In the genomic region with DNA sequence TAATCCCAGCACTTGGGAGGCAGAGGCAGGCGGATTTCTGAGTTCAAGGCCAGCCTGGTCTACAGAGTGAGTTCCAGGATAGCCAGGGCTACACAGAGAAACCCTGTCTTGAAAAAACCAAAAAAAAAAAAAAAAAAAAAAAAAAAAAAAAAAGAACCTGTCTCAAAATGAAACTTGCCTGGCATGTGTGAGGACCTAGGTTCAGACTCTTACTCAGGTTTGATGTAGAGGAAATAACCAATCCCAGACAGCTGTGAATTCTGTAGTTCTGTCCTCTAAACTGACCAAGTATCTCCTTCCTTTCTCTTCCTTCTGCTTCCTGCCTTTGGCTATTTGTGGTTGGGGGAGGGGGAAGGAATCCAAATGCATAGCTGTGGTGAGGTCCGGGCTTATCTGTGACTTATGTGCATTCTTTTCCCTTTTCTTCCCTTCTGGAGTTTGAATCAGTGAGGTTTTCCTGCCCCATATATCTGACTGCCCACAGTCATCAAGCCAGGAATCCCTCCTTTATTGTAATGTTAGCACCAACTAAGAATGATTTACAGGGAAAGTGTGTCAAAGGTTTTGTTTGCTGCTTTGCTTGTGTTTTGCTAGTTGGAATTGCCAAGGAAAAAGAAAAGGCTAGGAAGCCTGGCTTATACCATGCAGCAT, we compare ENCODE assay signal across 11 mouse cellular contexts. TPM values are rescaled to one million over a fixed set of nuclear protein-coding genes. Genes with fewer than 3 reads are reported as not detected.
DNase-seq lines count a peak whose midpoint lies in the region; ATAC-seq and TF ChIP-seq lines count a peak whose summit lies in the region.
"Had no signal": no experiment of that assay in that cellular context is flagged by ENCODE, and none has a peak within 500 bp of the region (broad histone marks: within the 10 kb centered on the region; RNA-seq: fewer than 3 reads in every experiment).

No protein-coding gene starts in this region.

- no peak for ATAC-seq in embryonic facial prominence, embryonic 15.5 days (ENCODE audit: insufficient number of reproducible peaks, low FRiP score, low TSS enrichment, low read depth)
- no peak for ATAC-seq in liver, embryonic 13.5 days (ENCODE audit: low read depth)
- ATAC-seq in granulocyte monocyte progenitor cell, adult 5-6 weeks (replicated peaks; ENCODE audit: poor library complexity, severe bottlenecking) = 0 out of 2 replicates have a peak, but pooled peaks have one; percentile 27
- ATAC-seq in stomach, embryonic 15.5 days (ENCODE audit: insufficient read depth, low FRiP score, low read depth) = no peak
- no peak for ATAC-seq in midbrain, postnatal 0 days (ENCODE audit: low FRiP score)

- no peak overlapping the region for H3K4me3 ChIP-seq in embryonic facial prominence, embryonic 15.5 days (replicated peaks)
- H3K4me3 ChIP-seq in embryonic facial prominence, embryonic 10.5 days = no peak overlapping the region
- no peak overlapping the region for H3K4me3 ChIP-seq in liver, embryonic 13.5 days (replicated peaks)
- H3K4me3 ChIP-seq in stomach, embryonic 15.5 days (replicated peaks) = no peak overlapping the region
- no peak overlapping the region for H3K4me3 ChIP-seq in midbrain, postnatal 0 days (ENCODE audit: low read depth, low read length)
- H3K4me3 ChIP-seq: megakaryocyte, embryonic 14.5 days had no signal

- H3K27me3 ChIP-seq in embryonic facial prominence, embryonic 15.5 days = no peaks in the 10 kb centered on the region
- no peaks in the 10 kb centered on the region for H3K27me3 ChIP-seq in embryonic facial prominence, embryonic 10.5 days (replicated peaks; ENCODE audit: low read depth, poor library complexity, severe bottlenecking)
- no peaks in the 10 kb centered on the region for H3K27me3 ChIP-seq in liver, embryonic 13.5 days
- H3K27me3 ChIP-seq in stomach, embryonic 15.5 days (replicated peaks) = no peaks in the 10 kb centered on the region
- no peaks in the 10 kb centered on the region for H3K27me3 ChIP-seq in midbrain, postnatal 0 days (ENCODE audit: insufficient read depth, low read length)
- H3K27me3 ChIP-seq: megakaryocyte, embryonic 14.5 days had no signal

- peaks cover 30% of the 10 kb centered on the region for H3K36me3 ChIP-seq in embryonic facial prominence, embryonic 15.5 days
- H3K36me3 ChIP-seq in embryonic facial prominence, embryonic 10.5 days (replicated peaks) = peaks cover 77% of the 10 kb centered on the region
- peaks cover 80% of the 10 kb centered on the region for H3K36me3 ChIP-seq in liver, embryonic 13.5 days
- peaks cover 17% of the 10 kb centered on the region for H3K36me3 ChIP-seq in stomach, embryonic 15.5 days
- peaks cover 8% of the 10 kb centered on the region; the same call in 1 of the 2 replicates for H3K36me3 ChIP-seq in midbrain, postnatal 0 days (ENCODE audit: insufficient read depth, low read length)

- peak overlapping the region; percentile 41; the same call in 1 of the 2 replicates for H3K27ac ChIP-seq in embryonic facial prominence, embryonic 15.5 days (replicated peaks)
- H3K27ac ChIP-seq in embryonic facial prominence, embryonic 10.5 days (replicated peaks) = no peak overlapping the region
- peak overlapping the region; percentile 8; the same call in 1 of the 2 replicates for H3K27ac ChIP-seq in liver, embryonic 13.5 days
- 0 out of 2 replicates have a peak overlapping the region, but pooled peaks have one; percentile 18 for H3K27ac ChIP-seq in stomach, embryonic 15.5 days
- no peak overlapping the region for H3K27ac ChIP-seq in midbrain, postnatal 0 days (ENCODE audit: low read depth, low read length)

- WGBS in embryonic facial prominence, embryonic 15.5 days = 52% methylated on average over 2 of the region's 2 CpGs
- 85% methylated on average over 2 of the region's 2 CpGs for WGBS in embryonic facial prominence, embryonic 10.5 days
- 35% methylated on average over 2 of the region's 2 CpGs for WGBS in liver, embryonic 13.5 days (ENCODE audit: insufficient replicate concordance)
- WGBS in stomach, embryonic 15.5 days = 50% methylated on average over 2 of the region's 2 CpGs
- WGBS in midbrain, postnatal 0 days = 88% methylated on average over 2 of the region's 2 CpGs

- H3K9me3 ChIP-seq in embryonic facial prominence, embryonic 15.5 days (replicated peaks) = no peaks in the 10 kb centered on the region
- H3K9me3 ChIP-seq in embryonic facial prominence, embryonic 10.5 days = no peaks in the 10 kb centered on the region
- no peaks in the 10 kb centered on the region for H3K9me3 ChIP-seq in liver, embryonic 13.5 days (replicated peaks)
- H3K9me3 ChIP-seq in stomach, embryonic 15.5 days = no peaks in the 10 kb centered on the region
- H3K9me3 ChIP-seq in midbrain, postnatal 0 days (ENCODE audit: low read length) = no peaks in the 10 kb centered on the region
- H3K9me3 ChIP-seq: megakaryocyte, embryonic 14.5 days had no signal

- DNase-seq in embryonic facial prominence, embryonic 10.5 days (ENCODE audit: low spot score) = no peak
- DNase-seq in liver, embryonic 13.5 days = no peak
- DNase-seq in liver = no peak
- DNase-seq in midbrain, postnatal 0 days (ENCODE audit: low spot score) = no peak
- DNase-seq in frontal cortex, adult 2 months (ENCODE audit: extremely low spot score in 1 of 2, low spot score in 1 of 2) = no peak
- DNase-seq: cerebellum, postnatal 14 days; retina, postnatal 1 day had no signal

- TF ChIP-seq CTCF in midbrain, postnatal 0 days (IDR thresholded peaks at IDR 0.05) = no peak

- H3K4me2 ChIP-seq in embryonic facial prominence, embryonic 15.5 days (replicated peaks) = no peak overlapping the region
- no peak overlapping the region for H3K4me2 ChIP-seq in liver, embryonic 13.5 days
- no peak overlapping the region for H3K4me2 ChIP-seq in stomach, embryonic 15.5 days
- no peak overlapping the region for H3K4me2 ChIP-seq in midbrain, postnatal 0 days (ENCODE audit: low read depth, low read length, poor library complexity, severe bottlenecking)

- H3K9ac ChIP-seq in embryonic facial prominence, embryonic 15.5 days = no peak overlapping the region
- H3K9ac ChIP-seq in liver, embryonic 13.5 days = no peak overlapping the region
- no peak overlapping the region for H3K9ac ChIP-seq in stomach, embryonic 15.5 days
- no peak overlapping the region for H3K9ac ChIP-seq in midbrain, postnatal 0 days (replicated peaks; ENCODE audit: low read length, poor library complexity, severe bottlenecking)

- H3K4me1 ChIP-seq in embryonic facial prominence, embryonic 15.5 days = 0 out of 2 replicates have a peak, but pooled peaks cover 3% of the 10 kb centered on the region
- H3K4me1 ChIP-seq in embryonic facial prominence, embryonic 10.5 days = no peaks in the 10 kb centered on the region
- H3K4me1 ChIP-seq in liver, embryonic 13.5 days (replicated peaks) = peaks cover 25% of the 10 kb centered on the region
- no peaks in the 10 kb centered on the region for H3K4me1 ChIP-seq in stomach, embryonic 15.5 days
- no peaks in the 10 kb centered on the region for H3K4me1 ChIP-seq in midbrain, postnatal 0 days (ENCODE audit: insufficient read depth, low read length)

RNA-seq across cellular contexts. Expression of a gene that starts 8.4 kb away (rescaled TPM):
- polyA plus RNA-seq in embryonic facial prominence, embryonic 15.5 days (2015; fragmentation: Nextera tagmentation; extraction: Ambion mirVana) = 105 and 112 TPM in 2 replicates
- 112 and 114 TPM in 2 replicates for polyA plus RNA-seq in embryonic facial prominence, embryonic 10.5 days (2016; fragmentation: Nextera tagmentation; extraction: Ambion mirVana)
- 37.1 and 41.6 TPM in 2 replicates for polyA plus RNA-seq in liver, embryonic 13.5 days (2015; fragmentation: Nextera tagmentation; extraction: Ambion mirVana)
- 23.8 and 31.7 TPM in 2 replicates for total RNA-seq in granulocyte monocyte progenitor cell, adult 5-6 weeks (2014; fragmentation: Nextera tagmentation)
- 33.2 and 38.1 TPM in 2 replicates for total RNA-seq in granulocyte monocyte progenitor cell, adult 5-6 weeks (2017)
- 108 and 116 TPM in 2 replicates for polyA plus RNA-seq in stomach, embryonic 15.5 days (2015; fragmentation: Nextera tagmentation; extraction: Ambion mirVana)
- 79.5 and 90.1 TPM in 2 replicates for total RNA-seq in midbrain, postnatal 0 days (2014; rRNA removed)
- polyA plus RNA-seq in midbrain, postnatal 0 days (2015; fragmentation: Nextera tagmentation; extraction: Ambion mirVana) = 71.6 and 75.0 TPM in 2 replicates
- 83.6 and 84.2 TPM in 2 replicates for polyA plus RNA-seq in frontal cortex, adult 2 months (2012; rRNA removed)

RNA-seq across cellular contexts. Expression of a gene that starts 37.2 kb away (rescaled TPM):
- polyA plus RNA-seq in embryonic facial prominence, embryonic 15.5 days (2015; fragmentation: Nextera tagmentation; extraction: Ambion mirVana) = 56.1 and 65.3 TPM in 2 replicates
- polyA plus RNA-seq in embryonic facial prominence, embryonic 10.5 days (2016; fragmentation: Nextera tagmentation; extraction: Ambion mirVana) = 19.3 and 22.3 TPM in 2 replicates
- polyA plus RNA-seq in liver, embryonic 13.5 days (2015; fragmentation: Nextera tagmentation; extraction: Ambion mirVana) = 18.3 and 23.0 TPM in 2 replicates
- 21.2 and 22.1 TPM in 2 replicates for total RNA-seq in granulocyte monocyte progenitor cell, adult 5-6 weeks (2014; fragmentation: Nextera tagmentation)
- 9.7 and 14.8 TPM in 2 replicates for total RNA-seq in granulocyte monocyte progenitor cell, adult 5-6 weeks (2017)
- polyA plus RNA-seq in stomach, embryonic 15.5 days (2015; fragmentation: Nextera tagmentation; extraction: Ambion mirVana) = 55.5 and 56.4 TPM in 2 replicates
- total RNA-seq in midbrain, postnatal 0 days (2014; rRNA removed) = 19.3 and 22.8 TPM in 2 replicates
- polyA plus RNA-seq in midbrain, postnatal 0 days (2015; fragmentation: Nextera tagmentation; extraction: Ambion mirVana) = 7.7 and 7.8 TPM in 2 replicates
- polyA plus RNA-seq in frontal cortex, adult 2 months (2012; rRNA removed) = 15.8 and 19.3 TPM in 2 replicates

RNA-seq across cellular contexts. Expression of a gene that starts 45.2 kb away (rescaled TPM):
- 742 and 749 TPM in 2 replicates for polyA plus RNA-seq in embryonic facial prominence, embryonic 15.5 days (2015; fragmentation: Nextera tagmentation; extraction: Ambion mirVana)
- 1,280 and 1,286 TPM in 2 replicates for polyA plus RNA-seq in embryonic facial prominence, embryonic 10.5 days (2016; fragmentation: Nextera tagmentation; extraction: Ambion mirVana)
- polyA plus RNA-seq in liver, embryonic 13.5 days (2015; fragmentation: Nextera tagmentation; extraction: Ambion mirVana) = 325 and 423 TPM in 2 replicates
- 470 and 493 TPM in 2 replicates for total RNA-seq in granulocyte monocyte progenitor cell, adult 5-6 weeks (2014; fragmentation: Nextera tagmentation)
- 364 and 374 TPM in 2 replicates for total RNA-seq in granulocyte monocyte progenitor cell, adult 5-6 weeks (2017)
- polyA plus RNA-seq in stomach, embryonic 15.5 days (2015; fragmentation: Nextera tagmentation; extraction: Ambion mirVana) = 701 and 790 TPM in 2 replicates
- total RNA-seq in midbrain, postnatal 0 days (2014; rRNA removed) = 341 and 436 TPM in 2 replicates
- 1,643 and 1,657 TPM in 2 replicates for polyA plus RNA-seq in midbrain, postnatal 0 days (2015; fragmentation: Nextera tagmentation; extraction: Ambion mirVana)
- 1,066 and 1,088 TPM in 2 replicates for polyA plus RNA-seq in frontal cortex, adult 2 months (2012; rRNA removed)

RNA-seq across cellular contexts. Expression of a gene that starts 56.7 kb away (rescaled TPM):
- polyA plus RNA-seq in embryonic facial prominence, embryonic 15.5 days (2015; fragmentation: Nextera tagmentation; extraction: Ambion mirVana) = 25.7 and 31.9 TPM in 2 replicates
- 16.5 and 19.0 TPM in 2 replicates for polyA plus RNA-seq in embryonic facial prominence, embryonic 10.5 days (2016; fragmentation: Nextera tagmentation; extraction: Ambion mirVana)
- polyA plus RNA-seq in liver, embryonic 13.5 days (2015; fragmentation: Nextera tagmentation; extraction: Ambion mirVana) = 12.9 and 13.9 TPM in 2 replicates
- total RNA-seq in granulocyte monocyte progenitor cell, adult 5-6 weeks (2014; fragmentation: Nextera tagmentation) = 37.3 and 40.0 TPM in 2 replicates
- total RNA-seq in granulocyte monocyte progenitor cell, adult 5-6 weeks (2017) = 26.0 and 35.6 TPM in 2 replicates
- 18.9 and 20.2 TPM in 2 replicates for polyA plus RNA-seq in stomach, embryonic 15.5 days (2015; fragmentation: Nextera tagmentation; extraction: Ambion mirVana)
- 50.0 and 50.2 TPM in 2 replicates for total RNA-seq in midbrain, postnatal 0 days (2014; rRNA removed)
- 43.7 and 49.9 TPM in 2 replicates for polyA plus RNA-seq in midbrain, postnatal 0 days (2015; fragmentation: Nextera tagmentation; extraction: Ambion mirVana)
- polyA plus RNA-seq in frontal cortex, adult 2 months (2012; rRNA removed) = 57.2 and 66.7 TPM in 2 replicates

Comparison
In these comparisons a context has a peak if more than half of its experiments do, and no peak if none do; other contexts are left out.
1. H3K27ac ChIP-seq: peak in embryonic facial prominence, embryonic 15.5 days (single experiment), liver, embryonic 13.5 days (single experiment) and stomach, embryonic 15.5 days (single experiment); none in embryonic facial prominence, embryonic 10.5 days (single experiment) and midbrain, postnatal 0 days (single experiment).